Mouse (Mus musculus): ENCODE results near the gene Pla2g15. TPM values are rescaled to one million over a fixed set of nuclear protein-coding genes. Genes with fewer than 3 reads are reported as not detected.
A peak's percentile ranks its signal among the peaks of the same experiment; 100 is the strongest.

Gene Pla2g15
- polyA plus RNA-seq (2016; fragmentation: Nextera tagmentation; extraction: Ambion mirVana) = 13.8 and 15.8 TPM in 2 replicates

GRCm38 (mm10) chr8:106149801-106150652, at the start of gene Pla2g15:
Gene Pla2g15, plus strand, starts transcription at chr8:106150399.
- 2% methylated on average over 38 of the region's 38 CpGs for WGBS
- ATAC-seq (ENCODE audit: low FRiP score) = peak; percentile 99
- no peaks in the 10 kb centered on the region for H3K9me3 ChIP-seq
- 0 out of 2 replicates have a peak, but pooled peaks cover under 1% of the 10 kb centered on the region for H3K27me3 ChIP-seq
- H3K4me2 ChIP-seq = peak within 1 kb of the TSS; percentile 67
- H3K9ac ChIP-seq = peak within 1 kb of the TSS; percentile 70
- peak within 1 kb of the TSS; percentile 73 for H3K4me3 ChIP-seq (replicated peaks)
- H3K36me3 ChIP-seq (replicated peaks) = peaks cover 5% of the 10 kb centered on the region
- H3K4me1 ChIP-seq = peaks cover 11% of the 10 kb centered on the region
- peak within 1 kb of the TSS; percentile 54; the same call in 1 of the 2 replicates for H3K27ac ChIP-seq

- Histone ChIP-seq H3K4me3 (replicated peaks) (no peak overlapping the region), H3K4me2 (no peak overlapping the region), H3K9me3 (no peaks in the 10 kb centered on the region), H3K27me3 (no peaks in the 10 kb centered on the region), H3K4me1 (no peaks in the 10 kb centered on the region), H3K9ac (no peak overlapping the region), H3K36me3 (replicated peaks) (peaks cover 39% of the 10 kb centered on the region), H3K27ac (no peak overlapping the region)
- ATAC-seq (ENCODE audit: low FRiP score) = no peak
- 92% methylated on average over 4 of the region's 4 CpGs for whole genome bisulfite sequencing
These were observed 47.9 kb upstream of the Pla2g15 start for GRCm38 (mm10) chr8:106102321-106102720.

- WGBS = 84% methylated on average over 2 of the region's 2 CpGs
- Histone ChIP-seq H3K27me3 (no peaks in the 10 kb centered on the region), H3K4me1 (no peaks in the 10 kb centered on the region), H3K36me3 (replicated peaks) (peaks cover 49% of the 10 kb centered on the region), H3K27ac (no peak overlapping the region), H3K4me3 (replicated peaks) (no peak overlapping the region), H3K9ac (no peak overlapping the region), H3K4me2 (no peak overlapping the region), H3K9me3 (no peaks in the 10 kb centered on the region)
- no peak for ATAC-seq (ENCODE audit: low FRiP score)
These were observed 46.3 kb upstream of the Pla2g15 start for GRCm38 (mm10) chr8:106103888-106104287.

- Histone ChIP-seq H3K4me2 (no peak overlapping the region), H3K9ac (no peak overlapping the region), H3K4me1 (no peaks in the 10 kb centered on the region), H3K27ac (no peak overlapping the region), H3K4me3 (replicated peaks) (no peak overlapping the region), H3K27me3 (no peaks in the 10 kb centered on the region), H3K36me3 (replicated peaks) (peaks cover 49% of the 10 kb centered on the region), H3K9me3 (no peaks in the 10 kb centered on the region)
- WGBS = 89% methylated on average over 1 of the region's 1 CpGs
- ATAC-seq (ENCODE audit: low FRiP score) = no peak
These were observed 44.0 kb upstream of the Pla2g15 start for GRCm38 (mm10) chr8:106106193-106106592.

GRCm38 (mm10) chr8:106108080-106108479, 42.1 kb upstream of the Pla2g15 start:
- 92% methylated on average over 4 of the region's 4 CpGs for WGBS
- H3K4me2 ChIP-seq = no peak overlapping the region
- H3K9me3 ChIP-seq = no peaks in the 10 kb centered on the region
- H3K9ac ChIP-seq = no peak overlapping the region
- no peak overlapping the region for H3K4me3 ChIP-seq (replicated peaks)
- ATAC-seq (ENCODE audit: low FRiP score) = no peak
- no peaks in the 10 kb centered on the region for H3K27me3 ChIP-seq
- H3K4me1 ChIP-seq = no peaks in the 10 kb centered on the region
- H3K27ac ChIP-seq = no peak overlapping the region
- H3K36me3 ChIP-seq (replicated peaks) = peaks cover 48% of the 10 kb centered on the region

GRCm38 (mm10) chr8:106108729-106109128, 41.5 kb upstream of the Pla2g15 start:
- Histone ChIP-seq H3K27ac (no peak overlapping the region), H3K9me3 (no peaks in the 10 kb centered on the region), H3K36me3 (replicated peaks) (peaks cover 43% of the 10 kb centered on the region), H3K4me2 (no peak overlapping the region), H3K4me3 (replicated peaks) (no peak overlapping the region), H3K9ac (no peak overlapping the region), H3K27me3 (no peaks in the 10 kb centered on the region), H3K4me1 (no peaks in the 10 kb centered on the region)
- no peak for ATAC-seq (ENCODE audit: low FRiP score)
- WGBS = 98% methylated on average over 3 of the region's 3 CpGs

- Histone ChIP-seq H3K4me2 (no peak overlapping the region), H3K27ac (no peak overlapping the region), H3K4me3 (replicated peaks) (no peak overlapping the region), H3K4me1 (no peaks in the 10 kb centered on the region), H3K9ac (no peak overlapping the region), H3K36me3 (replicated peaks) (peaks cover 41% of the 10 kb centered on the region), H3K9me3 (no peaks in the 10 kb centered on the region), H3K27me3 (no peaks in the 10 kb centered on the region)
- no peak for ATAC-seq (ENCODE audit: low FRiP score)
- WGBS = 87% methylated on average over 2 of the region's 2 CpGs
These were observed 38.2 kb upstream of the Pla2g15 start for GRCm38 (mm10) chr8:106112041-106112440.

GRCm38 (mm10) chr8:106112514-106112913, 37.7 kb upstream of the Pla2g15 start:
- peaks cover 41% of the 10 kb centered on the region for H3K36me3 ChIP-seq (replicated peaks)
- no peaks in the 10 kb centered on the region for H3K9me3 ChIP-seq
- 93% methylated on average over 1 of the region's 1 CpGs for WGBS
- H3K4me3 ChIP-seq (replicated peaks) = no peak overlapping the region
- ATAC-seq (ENCODE audit: low FRiP score) = no peak
- H3K4me2 ChIP-seq = no peak overlapping the region
- no peaks in the 10 kb centered on the region for H3K27me3 ChIP-seq
- H3K27ac ChIP-seq = no peak overlapping the region
- H3K4me1 ChIP-seq = no peaks in the 10 kb centered on the region
- H3K9ac ChIP-seq = no peak overlapping the region

GRCm38 (mm10) chr8:106115897-106116296, 34.3 kb upstream of the Pla2g15 start:
- H3K9me3 ChIP-seq = no peaks in the 10 kb centered on the region
- no peak overlapping the region for H3K27ac ChIP-seq
- H3K36me3 ChIP-seq (replicated peaks) = peaks cover 29% of the 10 kb centered on the region
- H3K27me3 ChIP-seq = no peaks in the 10 kb centered on the region
- 96% methylated on average over 3 of the region's 3 CpGs for WGBS
- no peak for ATAC-seq (ENCODE audit: low FRiP score)
- no peak overlapping the region for H3K4me2 ChIP-seq
- no peak overlapping the region for H3K9ac ChIP-seq
- H3K4me3 ChIP-seq (replicated peaks) = no peak overlapping the region
- no peaks in the 10 kb centered on the region for H3K4me1 ChIP-seq

- Histone ChIP-seq H3K27ac (no peak overlapping the region), H3K9me3 (no peaks in the 10 kb centered on the region), H3K4me1 (no peaks in the 10 kb centered on the region), H3K36me3 (replicated peaks) (peaks cover 21% of the 10 kb centered on the region), H3K4me3 (replicated peaks) (no peak overlapping the region), H3K9ac (no peak overlapping the region), H3K27me3 (no peaks in the 10 kb centered on the region), H3K4me2 (no peak overlapping the region)
- WGBS = 89% methylated on average over 3 of the region's 3 CpGs
- ATAC-seq (ENCODE audit: low FRiP score) = no peak
These were observed 26.8 kb upstream of the Pla2g15 start for GRCm38 (mm10) chr8:106123443-106123842.

- Histone ChIP-seq H3K4me1 (no peaks in the 10 kb centered on the region), H3K4me3 (replicated peaks) (no peak overlapping the region), H3K9me3 (no peaks in the 10 kb centered on the region), H3K27me3 (no peaks in the 10 kb centered on the region), H3K4me2 (no peak overlapping the region), H3K27ac (no peak overlapping the region), H3K9ac (no peak overlapping the region), H3K36me3 (replicated peaks) (peaks cover 31% of the 10 kb centered on the region)
- 100% methylated on average over 1 of the region's 1 CpGs for WGBS
- no peak for ATAC-seq (ENCODE audit: low FRiP score)
These were observed 24.1 kb upstream of the Pla2g15 start for GRCm38 (mm10) chr8:106126055-106126454.

- peaks cover 37% of the 10 kb centered on the region for H3K36me3 ChIP-seq (replicated peaks)
- WGBS = 75% methylated on average over 3 of the region's 3 CpGs
- H3K27me3 ChIP-seq = no peaks in the 10 kb centered on the region
- no peaks in the 10 kb centered on the region for H3K9me3 ChIP-seq
- no peaks in the 10 kb centered on the region for H3K4me1 ChIP-seq
- no peak overlapping the region for H3K27ac ChIP-seq
- no peak overlapping the region for H3K4me3 ChIP-seq (replicated peaks)
- ATAC-seq (ENCODE audit: low FRiP score) = no peak
- no peak overlapping the region for H3K9ac ChIP-seq
- no peak overlapping the region for H3K4me2 ChIP-seq
These were observed 23.1 kb upstream of the Pla2g15 start for GRCm38 (mm10) chr8:106127054-106127453.

- no peak overlapping the region for H3K4me3 ChIP-seq (replicated peaks)
- H3K4me2 ChIP-seq = no peak overlapping the region
- no peak overlapping the region for H3K9ac ChIP-seq
- H3K36me3 ChIP-seq (replicated peaks) = peaks cover 46% of the 10 kb centered on the region
- H3K27ac ChIP-seq = no peak overlapping the region
- WGBS = 91% methylated on average over 10 of the region's 10 CpGs
- H3K9me3 ChIP-seq = no peaks in the 10 kb centered on the region
- H3K27me3 ChIP-seq = peaks cover under 1% of the 10 kb centered on the region; the same call in 1 of the 2 replicates
- ATAC-seq (ENCODE audit: low FRiP score) = no peak
- no peaks in the 10 kb centered on the region for H3K4me1 ChIP-seq
These were observed 22.3 kb upstream of the Pla2g15 start for GRCm38 (mm10) chr8:106127882-106128410.

Data from forebrain, embryonic 12.5 days (tissue).